In genomic region chr4:88909600-88910534, GRCm38 (mm10) we compare ENCODE assay signal across 21 mouse cellular contexts. TPM values are rescaled to one million over a fixed set of nuclear protein-coding genes. Genes with fewer than 3 reads are reported as not detected.
"Had no signal": no experiment of that assay in that cellular context is flagged by ENCODE, and none has a peak within 500 bp of the region (broad histone marks: within the 10 kb centered on the region; RNA-seq: fewer than 3 reads in every experiment).

No protein-coding gene starts in this region.

- H3K36me3 ChIP-seq: limb, embryonic 12.5 days; midbrain, embryonic 10.5 days; neural tube, embryonic 15.5 days; stomach, embryonic 15.5 days had no signal

- H3K4me3 ChIP-seq: layer of hippocampus, adult 2 months; limb, embryonic 12.5 days; midbrain, embryonic 10.5 days; myocyte; neural tube, embryonic 15.5 days; stomach, embryonic 15.5 days had no signal

- H3K4me2 ChIP-seq: limb, embryonic 12.5 days; neural tube, embryonic 15.5 days; stomach, embryonic 15.5 days had no signal

- H3K9me3 ChIP-seq: limb, embryonic 12.5 days; midbrain, embryonic 10.5 days; neural tube, embryonic 15.5 days; stomach, embryonic 15.5 days had no signal

- H3K9ac ChIP-seq: limb, embryonic 12.5 days; neural tube, embryonic 15.5 days; stomach, embryonic 15.5 days had no signal

- H3K4me1 ChIP-seq: limb, embryonic 12.5 days; midbrain, embryonic 10.5 days; neural tube, embryonic 15.5 days; stomach, embryonic 15.5 days had no signal

- DNase-seq: kidney, adult 18-20 months; kidney, postnatal 10 days; kidney, postnatal 4 days; liver; midbrain, embryonic 14.5 days; right cerebral cortex, postnatal 4 days; thymus, postnatal 4 days had no signal

- H3K27me3 ChIP-seq: limb, embryonic 12.5 days; neural tube, embryonic 15.5 days; stomach, embryonic 15.5 days had no signal

- H3K27ac ChIP-seq: layer of hippocampus, adult 2 months; limb, embryonic 12.5 days; midbrain, embryonic 10.5 days; neural tube, embryonic 15.5 days; stomach, embryonic 15.5 days had no signal

RNA-seq across cellular contexts. Expression of gene Ifne, which starts 29.9 kb away (rescaled TPM):
- total RNA-seq: layer of hippocampus, adult 2 months; layer of hippocampus, postnatal 10 days; left cerebral cortex, postnatal 36 days; megakaryocyte progenitor cell, adult 5-6 weeks had no signal
- polyA plus RNA-seq: kidney, embryonic 14.5 days; limb, embryonic 12.5 days; liver, embryonic 16.5 days; lung, embryonic 16.5 days; midbrain, embryonic 10.5 days; midbrain, embryonic 14.5 days; myocyte; neural tube, embryonic 11.5 days; neural tube, embryonic 15.5 days; spleen, adult 2 months; stomach, embryonic 15.5 days had no signal

RNA-seq across cellular contexts. Expression of gene Ifna1, which starts 60.0 kb away (rescaled TPM):
- total RNA-seq: layer of hippocampus, adult 2 months; layer of hippocampus, postnatal 10 days; left cerebral cortex, postnatal 36 days; megakaryocyte progenitor cell, adult 5-6 weeks had no signal
- polyA plus RNA-seq: kidney, embryonic 14.5 days; limb, embryonic 12.5 days; liver, embryonic 16.5 days; lung, embryonic 16.5 days; midbrain, embryonic 10.5 days; midbrain, embryonic 14.5 days; myocyte; neural tube, embryonic 11.5 days; neural tube, embryonic 15.5 days; spleen, adult 2 months; stomach, embryonic 15.5 days had no signal
